Mouse (Mus musculus) cerebral cortex, adult 2 months (tissue): ENCODE data around the gene Lgr6.

Source experiments
- WGBS: fragments of 180-500 bp; shearing (Covaris S2); methylation state at CpG from one replicate; pipeline ENCODE4 v1.1.7; 2018; 5-methylcytosine and 5-hydroxymethylcytosine counted together

The Lgr6 gene

GRCm38 (mm10) chr1:135128986-135129385, 23.9 kb upstream of the Lgr6 start:
- WGBS = 37% methylated on average over 9 of the region's 9 CpGs

GRCm38 (mm10) chr1:135128011-135128441, 22.9 kb upstream of the Lgr6 start:
- WGBS = 38% methylated on average over 6 of the region's 6 CpGs

GRCm38 (mm10) chr1:135126443-135127027, 21.5 kb upstream of the Lgr6 start:
- WGBS = 29% methylated on average over 4 of the region's 4 CpGs

- 41% methylated on average over 8 of the region's 8 CpGs for WGBS
Measured at GRCm38 (mm10) chr1:135125990-135126389, 20.9 kb upstream of the Lgr6 start.

GRCm38 (mm10) chr1:135124573-135125363, 19.7 kb upstream of the Lgr6 start:
- WGBS = 96% methylated on average over 8 of the region's 8 CpGs

GRCm38 (mm10) chr1:135112661-135113060, 7.6 kb upstream of the Lgr6 start:
- WGBS = 12% methylated on average over 8 of the region's 8 CpGs

GRCm38 (mm10) chr1:135111271-135111670, 6.2 kb upstream of the Lgr6 start:
- WGBS = 77% methylated on average over 5 of the region's 5 CpGs

- WGBS = 21% methylated on average over 6 of the region's 6 CpGs
Measured at GRCm38 (mm10) chr1:135110075-135110474, 5.0 kb upstream of the Lgr6 start.

GRCm38 (mm10) chr1:135108611-135109010, 3.5 kb upstream of the Lgr6 start:
- WGBS = 63% methylated on average over 6 of the region's 6 CpGs

GRCm38 (mm10) chr1:135105951-135106350, 875 bp upstream of the Lgr6 start:
- whole genome bisulfite sequencing = 6% methylated on average over 8 of the region's 8 CpGs

GRCm38 (mm10) chr1:135100400-135100799, 4.7 kb downstream of the Lgr6 start:
- WGBS = 27% methylated on average over 7 of the region's 7 CpGs

GRCm38 (mm10) chr1:135098441-135098840, 6.6 kb downstream of the Lgr6 start:
- WGBS = 72% methylated on average over 7 of the region's 7 CpGs

GRCm38 (mm10) chr1:135097441-135097840, 7.6 kb downstream of the Lgr6 start:
- 97% methylated on average over 6 of the region's 6 CpGs for WGBS

GRCm38 (mm10) chr1:135096312-135096711, 8.8 kb downstream of the Lgr6 start:
- 54% methylated on average over 11 of the region's 11 CpGs for WGBS

- whole genome bisulfite sequencing = 74% methylated on average over 7 of the region's 7 CpGs
Measured at GRCm38 (mm10) chr1:135095189-135095588, 9.9 kb downstream of the Lgr6 start.

GRCm38 (mm10) chr1:135094723-135095122, 10.4 kb downstream of the Lgr6 start:
- WGBS = 85% methylated on average over 7 of the region's 7 CpGs

- WGBS = 69% methylated on average over 3 of the region's 3 CpGs
Measured at GRCm38 (mm10) chr1:135090914-135091313, 14.2 kb downstream of the Lgr6 start.

GRCm38 (mm10) chr1:135089626-135090025, 15.4 kb downstream of the Lgr6 start:
- WGBS = 61% methylated on average over 10 of the region's 10 CpGs

GRCm38 (mm10) chr1:135087414-135087813, 17.7 kb downstream of the Lgr6 start:
- 35% methylated on average over 1 of the region's 1 CpGs for WGBS

GRCm38 (mm10) chr1:135086015-135086414, 19.1 kb downstream of the Lgr6 start:
- 64% methylated on average over 7 of the region's 7 CpGs for WGBS

GRCm38 (mm10) chr1:135085296-135085871, 19.7 kb downstream of the Lgr6 start:
- 16% methylated on average over 28 of the region's 28 CpGs for WGBS

- 82% methylated on average over 9 of the region's 9 CpGs for WGBS
Measured at GRCm38 (mm10) chr1:135083465-135083864, 21.6 kb downstream of the Lgr6 start.

- 83% methylated on average over 3 of the region's 3 CpGs for WGBS
Measured at GRCm38 (mm10) chr1:135082267-135082666, 22.8 kb downstream of the Lgr6 start.
